Mouse (Mus musculus) heart, postnatal 4 days (tissue): Measurements from ENCODE around the gene Abca5. TPM values are rescaled to one million over a fixed set of nuclear protein-coding genes. Genes with fewer than 3 reads are reported as not detected.
A peak's percentile ranks its signal among the peaks of the same experiment; 100 is the strongest.
"Not testable (repeated sequence)": the region's sequence is repeated elsewhere in the genome, so short reads cannot be mapped to it uniquely, and the experiment has no call there.

Experiments used
- DNase-seq: peaks from one replicate; pipeline ENCODE4 v3.0.0; 2021
- total RNA-seq, 2 experiments: library from RNA; stranded (reverse); gene quantifications; 2 replicates each; pipeline ENCODE4 v1.2.3; 2021

The Abca5 gene
- total RNA-seq = 10 to 100 TPM; 12.6 to 13.6 TPM

DNA sequence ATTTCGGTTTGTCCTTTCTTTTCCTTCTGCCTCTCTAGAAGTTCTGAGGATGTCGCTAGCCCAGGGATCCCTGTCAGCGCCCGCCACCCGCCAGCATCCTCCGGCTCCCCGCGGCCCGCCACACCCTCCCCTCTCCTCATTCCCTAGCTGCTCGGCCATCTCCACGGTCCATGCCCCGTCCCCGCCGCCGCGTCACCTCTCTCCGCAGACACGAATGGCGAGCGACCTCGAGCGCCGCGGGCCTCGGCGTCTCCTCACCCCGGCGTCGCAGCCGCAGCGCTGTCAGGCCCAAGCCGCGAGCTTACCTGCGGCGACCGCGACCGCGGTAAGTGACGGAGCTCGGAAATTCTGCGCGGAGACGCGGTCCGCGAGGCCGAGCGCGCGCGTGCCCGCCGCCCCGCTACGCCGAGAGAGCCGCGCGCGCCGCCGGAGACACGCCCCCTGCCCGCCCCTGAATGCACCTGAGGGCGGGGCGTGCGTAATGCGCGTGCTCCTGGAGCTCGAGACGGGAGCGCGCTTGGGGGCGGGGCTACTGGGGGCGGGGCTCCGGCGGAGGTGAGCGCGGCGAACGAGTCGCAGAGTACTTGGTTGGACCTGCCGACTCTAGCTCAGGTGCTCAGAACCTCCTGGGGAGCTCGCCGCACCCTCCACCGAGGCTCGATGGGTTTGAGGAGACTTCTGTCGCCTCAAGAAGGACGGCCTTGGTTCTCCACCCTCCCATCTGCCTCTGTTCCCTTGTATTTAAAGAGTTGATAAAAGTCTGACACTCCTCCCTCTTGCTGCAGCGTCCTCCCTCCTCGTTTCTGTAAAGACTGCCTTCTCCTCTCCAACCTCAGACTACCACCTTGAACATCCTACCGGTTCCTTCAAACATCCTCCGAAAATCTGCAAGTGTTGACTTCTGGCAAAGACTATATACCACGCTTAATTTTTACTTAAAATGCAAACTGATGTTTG lies at the start of gene Abca5:
Gene Abca5 (minus strand): TSS at position 428 of the 957 bp plus-strand sequence.
- DNase-seq = peak; percentile 92

- no peak for DNase-seq
Measured at GRCm38 (mm10) chr11:110385487-110385886, 48.0 kb upstream of the Abca5 start.

DNA sequence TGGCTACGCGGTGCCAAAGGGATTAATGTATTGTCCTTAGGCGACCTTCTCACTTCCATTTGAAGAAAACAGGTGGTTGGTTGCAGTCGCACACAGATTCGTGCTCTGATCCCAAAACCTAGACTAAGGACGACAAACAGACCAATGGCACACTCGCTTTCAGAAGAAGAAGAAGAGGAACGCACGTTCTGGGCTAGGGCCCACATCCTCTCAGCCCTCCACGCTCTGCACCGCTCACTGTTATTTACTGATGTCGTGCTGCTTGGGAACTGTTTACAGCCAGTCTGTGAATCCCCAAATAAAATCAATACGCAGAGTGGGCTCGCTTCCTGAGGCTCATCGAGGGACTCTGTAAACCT lies 42.8 kb upstream of the Abca5 start:
- DNase-seq = no peak

DNA sequence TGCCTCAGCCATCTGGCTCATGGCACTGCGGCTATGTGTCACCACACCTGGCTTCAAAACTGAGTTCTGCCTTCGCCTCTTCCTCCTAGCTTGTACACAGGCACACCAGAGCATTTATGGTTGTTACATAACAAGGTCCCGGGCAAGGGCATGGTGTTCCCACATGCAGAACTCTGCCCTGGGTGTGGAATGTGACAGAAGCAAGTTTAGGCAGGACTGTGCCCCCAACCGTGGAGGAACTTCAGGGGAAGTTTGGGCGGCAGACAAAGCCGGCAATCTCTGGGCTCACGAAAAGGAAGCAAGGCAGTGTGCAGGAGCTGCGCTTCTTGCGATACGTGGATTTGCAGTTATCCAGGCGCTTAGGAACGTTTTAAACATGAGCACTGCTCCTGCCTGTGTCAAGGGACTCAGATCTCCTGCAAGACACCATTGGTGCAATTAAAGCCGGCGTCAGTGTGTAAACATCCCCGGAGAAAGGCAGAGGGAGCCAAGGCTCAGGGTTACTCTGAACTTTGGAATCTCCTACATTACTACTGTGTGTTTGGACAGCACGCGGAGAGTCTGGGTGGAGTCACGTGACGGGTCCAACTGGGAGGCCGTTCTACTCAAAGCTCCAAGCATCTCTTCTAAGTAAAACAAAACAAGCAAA lies 42.3 kb upstream of the Abca5 start:
- peak; percentile 58 for DNase-seq

GRCm38 (mm10) chr11:110374036-110374435 lies 36.5 kb upstream of the Abca5 start:
- DNase-seq = no peak

DNA sequence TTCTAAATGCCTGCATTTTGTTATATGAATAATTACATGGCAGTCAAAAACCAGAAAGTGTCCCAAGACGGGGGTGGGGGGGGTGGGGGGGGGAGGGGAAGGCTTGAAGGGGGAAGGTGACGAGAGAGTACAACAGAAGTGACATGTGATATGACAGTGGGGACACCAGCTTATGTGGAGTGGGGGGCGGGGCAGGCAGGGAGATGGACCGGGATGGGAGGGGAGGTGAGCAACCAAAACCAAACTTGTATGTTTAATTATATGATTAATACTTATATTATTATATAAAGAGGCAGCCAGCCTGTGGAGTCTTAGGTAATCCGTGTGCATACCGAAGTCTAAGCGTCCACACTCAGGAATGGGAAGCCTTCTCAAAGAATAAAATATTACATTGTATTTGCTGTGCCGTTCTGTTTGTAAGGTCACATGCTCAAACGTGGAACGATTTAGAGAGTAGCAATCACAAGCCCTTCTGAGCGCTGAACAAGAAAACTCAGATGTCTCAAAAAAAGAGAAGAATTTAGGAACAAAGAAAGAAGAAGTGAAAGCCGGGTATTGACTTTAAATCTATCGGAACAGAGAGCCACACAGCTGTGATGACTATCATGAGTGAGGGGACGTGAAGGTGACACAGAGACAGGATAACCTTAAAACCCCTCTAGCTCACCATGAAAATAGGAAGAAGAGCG lies 34.9 kb upstream of the Abca5 start:
- DNase-seq = no peak

- DNase-seq = no peak
Measured at GRCm38 (mm10) chr11:110371827-110372226, 34.3 kb upstream of the Abca5 start.

- peak; percentile 14 for DNase-seq
Measured at GRCm38 (mm10) chr11:110369312-110370019, 31.9 kb upstream of the Abca5 start.

DNA sequence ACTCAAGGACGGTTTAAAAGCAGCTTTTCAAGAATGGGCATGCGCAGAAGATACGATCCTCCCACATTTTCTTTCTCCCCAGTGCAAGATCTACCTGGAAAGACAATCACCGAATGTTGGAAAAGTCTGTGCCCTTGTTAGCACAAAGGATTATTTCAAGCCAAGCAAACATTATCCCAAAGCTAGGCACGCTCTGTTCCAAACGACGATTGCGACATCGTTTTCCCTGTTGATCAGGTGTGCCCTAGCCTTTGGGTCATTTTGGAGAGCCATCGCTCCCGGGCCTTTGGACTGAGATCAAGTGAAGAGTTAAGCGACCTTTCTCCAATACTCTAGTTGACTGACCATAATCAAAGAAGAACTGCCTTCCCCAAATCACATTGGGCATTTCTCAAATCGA lies 30.1 kb upstream of the Abca5 start:
- DNase-seq = no peak

- no peak for DNase-seq
Measured at GRCm38 (mm10) chr11:110366902-110367301, 29.4 kb upstream of the Abca5 start.

GRCm38 (mm10) chr11:110365016-110365415 lies 27.5 kb upstream of the Abca5 start:
- peak; percentile 67 for DNase-seq

- DNase-seq = peak; percentile 47
Measured at GRCm38 (mm10) chr11:110357756-110358551, 20.4 kb upstream of the Abca5 start.

GRCm38 (mm10) chr11:110355131-110355530 lies 17.6 kb upstream of the Abca5 start:
- not testable (repeated sequence) for DNase-seq

GRCm38 (mm10) chr11:110354261-110354660 lies 16.7 kb upstream of the Abca5 start:
- no peak for DNase-seq

DNA sequence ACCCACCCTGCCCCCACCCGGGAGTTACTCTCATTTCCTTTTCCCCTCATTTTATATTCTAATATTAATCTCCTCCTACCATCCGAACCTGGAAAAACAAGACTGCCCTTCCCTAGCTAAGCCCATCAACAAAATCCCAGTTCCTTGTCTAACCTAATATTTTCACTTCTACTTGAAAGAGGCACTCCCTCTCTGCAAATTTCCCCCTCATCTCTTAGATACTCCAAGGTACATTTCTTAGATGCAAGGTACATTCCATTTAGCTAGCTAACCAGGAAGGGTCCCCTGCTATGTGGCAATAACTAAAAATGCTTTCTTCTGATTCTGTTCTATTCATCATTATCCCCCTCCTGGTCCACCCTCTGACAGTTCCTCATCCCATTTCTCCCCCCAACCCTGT lies 10.7 kb upstream of the Abca5 start:
- no peak for DNase-seq

DNA sequence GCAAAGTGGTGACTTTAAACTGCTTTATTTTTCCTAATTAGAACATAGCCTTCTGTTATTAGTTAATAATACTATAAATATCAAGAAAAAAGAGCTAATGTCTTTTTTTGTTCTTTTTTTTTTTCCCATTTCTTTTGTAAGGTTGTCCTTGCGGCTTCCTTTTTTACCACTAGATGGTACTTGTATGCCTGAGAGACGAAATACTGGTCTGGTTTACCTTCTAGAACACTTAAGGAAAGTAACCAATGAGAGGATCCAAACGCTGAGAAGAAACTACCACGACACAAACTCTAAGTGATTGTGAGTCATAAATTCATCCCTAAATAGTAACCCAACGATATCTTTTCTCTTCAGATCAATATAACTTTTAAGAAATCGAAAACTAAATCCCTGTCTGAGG lies 10.3 kb upstream of the Abca5 start:
- no peak for DNase-seq

DNA sequence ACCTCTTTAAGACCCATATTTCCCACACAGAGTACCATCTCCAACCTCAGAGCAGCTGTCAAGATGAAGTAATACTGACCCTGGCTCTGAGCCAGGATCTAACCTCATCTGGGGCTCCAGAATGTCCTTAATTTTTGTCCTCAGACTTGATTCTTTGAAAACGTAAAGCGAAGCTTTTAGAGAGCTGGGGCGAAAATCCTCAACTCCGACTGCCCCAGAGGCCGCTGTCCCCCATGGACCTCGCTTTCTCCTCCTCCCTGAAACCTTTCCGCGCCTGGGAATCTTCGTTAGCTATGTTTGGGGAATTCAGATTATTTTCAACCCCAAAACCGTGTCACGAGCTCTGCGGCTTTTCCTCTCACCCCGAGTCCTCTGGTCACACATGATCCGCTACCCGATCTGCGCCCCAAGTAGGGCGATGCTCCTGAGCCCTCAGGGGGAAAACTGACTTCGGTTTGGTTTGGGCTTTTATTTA lies 665 bp downstream of the Abca5 start:
- DNase-seq = peak; percentile 33

DNA sequence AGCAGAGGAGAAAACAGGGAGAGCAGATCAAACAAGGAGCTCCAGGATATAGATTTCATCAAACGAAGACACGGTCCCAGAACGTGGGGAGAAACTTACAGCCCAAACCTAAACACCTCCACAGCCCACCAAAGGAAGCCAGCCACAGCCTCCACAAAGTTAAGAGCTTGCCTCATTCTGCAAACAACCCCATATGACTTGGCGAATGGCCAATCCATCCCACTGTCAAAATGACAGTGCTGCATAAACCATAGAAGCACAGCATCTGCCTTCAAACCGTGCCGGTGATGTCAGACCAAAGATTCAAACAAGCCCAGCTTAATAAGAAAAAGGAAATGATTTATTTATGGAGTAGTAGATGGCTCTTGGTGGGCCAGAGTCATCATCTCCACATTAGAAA lies 7.4 kb downstream of the Abca5 start:
- peak; percentile 23 for DNase-seq

GRCm38 (mm10) chr11:110322266-110322665 lies 15.2 kb downstream of the Abca5 start:
- no peak for DNase-seq

- DNase-seq = no peak
Measured at GRCm38 (mm10) chr11:110306475-110307168, 30.9 kb downstream of the Abca5 start.

GRCm38 (mm10) chr11:110303411-110303810 lies 34.1 kb downstream of the Abca5 start:
- no peak for DNase-seq
